8 mouse cellular contexts compared by ENCODE assay signal in genomic region chr8:113634670-113635591, GRCm38 (mm10). TPM values are rescaled to one million over a fixed set of nuclear protein-coding genes. Genes with fewer than 3 reads are reported as not detected.
DNase-seq lines count a peak whose midpoint lies in the region; ATAC-seq lines count a peak whose summit lies in the region.

TSS of gene Mon1b (plus strand) at chr8:113635587.

- under 1% methylated on average over 42 of the region's 42 CpGs for WGBS in hindbrain, embryonic 15.5 days

- no peaks in the 10 kb centered on the region for H3K27me3 ChIP-seq in hindbrain, embryonic 15.5 days

- peak within 1 kb of the TSS; percentile 82 for H3K4me3 ChIP-seq in hindbrain, embryonic 15.5 days

- peaks cover 21% of the 10 kb centered on the region for H3K4me1 ChIP-seq in hindbrain, embryonic 15.5 days (replicated peaks)

- H3K4me2 ChIP-seq in hindbrain, embryonic 15.5 days: peak within 1 kb of the TSS; percentile 99

- peak within 1 kb of the TSS; percentile 83 for H3K9ac ChIP-seq in hindbrain, embryonic 15.5 days

- peak; percentile 96 for DNase-seq in T-cell, adult 2 months (ENCODE audit: low spot score)
- DNase-seq in cerebellum, postnatal 36 days: peak; percentile 98 to 100
- DNase-seq in frontal cortex, postnatal 36 days (ENCODE audit: low spot score in 2 of 2): peak; percentile 99
- DNase-seq in left cerebral cortex, adult 11 months (ENCODE audit: low spot score): peak; percentile 98
- DNase-seq in lung, postnatal 4 days: peak; percentile 98
- peak; percentile 96 for DNase-seq in retina, postnatal 7 days (ENCODE audit: low read depth, low spot score)
- peak; percentile 78 for DNase-seq in urinary bladder, adult 2 months (ENCODE audit: low spot score)

- peak within 1 kb of the TSS; percentile 97 for H3K27ac ChIP-seq in hindbrain, embryonic 15.5 days (replicated peaks)

- H3K9me3 ChIP-seq in hindbrain, embryonic 15.5 days: no peaks in the 10 kb centered on the region

- peak; percentile 99 for ATAC-seq in hindbrain, embryonic 15.5 days (ENCODE audit: low FRiP score, low read depth)

- peaks cover 17% of the 10 kb centered on the region for H3K36me3 ChIP-seq in hindbrain, embryonic 15.5 days

RNA-seq across cellular contexts. Expression of gene Mon1b, which starts in this region (rescaled TPM):
- 10.6 and 13.2 TPM in 2 replicates for polyA plus RNA-seq in hindbrain, embryonic 15.5 days (2015; fragmentation: Nextera tagmentation; extraction: Ambion mirVana)
- 3.9 and 7.5 TPM in 2 replicates for polyA plus RNA-seq in urinary bladder, adult 2 months (2012; rRNA removed)

Comparison
In these comparisons a context has a peak if more than half of its experiments do, and no peak if none do; other contexts are left out.
1. Peak in every context shown above with its lines: DNase-seq, ATAC-seq, H3K4me3 ChIP-seq and H3K27ac ChIP-seq.